Mouse (Mus musculus) MEL (cell line): Measurements from ENCODE around the gene Tab2. TPM values are rescaled to one million over a fixed set of nuclear protein-coding genes. Genes with fewer than 3 reads are reported as not detected.

Experiments used
- DNase-seq: peaks from one replicate; pipeline ENCODE4 v3.0.0; 2011; ENCODE audit warnings: low read depth, low spot score
- H3K27ac ChIP-seq: 2 replicates; pipeline ENCODE4 v1.5.1; 2012; ENCODE audit warnings: low read depth, mild to moderate bottlenecking, control low read depth, low read length, moderate library complexity; ENCODE audit not compliant: control insufficient read depth
- H3K27me3 ChIP-seq, 2 experiments: fragments of 150-350 bp in 1 of 2; sonication (generic) in 1 of 2; 2 replicates each; pipeline ENCODE4 v1.6.1; 2012; ENCODE audit warnings: low read length in 2 of 2, mild to moderate bottlenecking in 2 of 2, improper control_type of control experiment in 1 of 2, moderate library complexity in 1 of 2; ENCODE audit not compliant: insufficient read depth in 2 of 2, control insufficient read depth in 1 of 2
- H3K36me3 ChIP-seq, 2 experiments: 2 replicates each; pipeline ENCODE4 v1.6.1; 2012 to 2014; ENCODE audit warnings: low read length in 2 of 2, improper control_type of control experiment in 1 of 2, inconsistent platforms in 1 of 2, mild to moderate bottlenecking in 1 of 2; ENCODE audit not compliant: insufficient read depth in 2 of 2, control insufficient read depth in 1 of 2
- H3K4me1 ChIP-seq, 2 experiments: fragments of 150-350 bp in 1 of 2; sonication (generic) in 1 of 2; 2 replicates each; pipeline ENCODE4 v1.6.1; 2012; ENCODE audit warnings: low read length in 2 of 2, improper control_type of control experiment in 1 of 2, mild to moderate bottlenecking in 1 of 2; ENCODE audit not compliant: insufficient read depth in 2 of 2, control insufficient read depth in 1 of 2
- H3K4me3 ChIP-seq, 2 experiments: fragments of 150-350 bp in 1 of 2; sonication (generic) in 1 of 2; 2 replicates each; pipeline ENCODE4 v1.5.1; 2012; ENCODE audit warnings: low read depth in 2 of 2, low read length in 2 of 2, mild to moderate bottlenecking in 2 of 2, moderate library complexity in 2 of 2, control low read depth in 1 of 2, improper control_type of control experiment in 1 of 2; ENCODE audit not compliant: control insufficient read depth in 1 of 2, insufficient read depth in 1 of 2
- H3K79me2 ChIP-seq: 2 replicates; pipeline ENCODE4 v1.6.1; 2012; ENCODE audit warnings: mild to moderate bottlenecking, low read length, moderate library complexity; ENCODE audit not compliant: control insufficient read depth, poor library complexity, insufficient read depth
- H3K9ac ChIP-seq: 2 replicates; pipeline ENCODE4 v1.6.1; 2012; ENCODE audit warnings: low read depth, mild to moderate bottlenecking, control low read depth, low read length, moderate library complexity; ENCODE audit not compliant: control insufficient read depth, poor library complexity, severe bottlenecking
- H3K9me3 ChIP-seq: fragments of 150-350 bp; sonication (generic); replicated peaks from 2 replicates; pipeline ENCODE4 v1.6.1; 2012; ENCODE audit warnings: mild to moderate bottlenecking, low read length, improper control_type of control experiment, moderate library complexity; ENCODE audit not compliant: insufficient read depth
- BHLHE40 ChIP-seq: IDR thresholded peaks from 2 replicates; pipeline ENCODE4 v1.6.1; 2012; ENCODE audit warnings: low read depth, mild to moderate bottlenecking, inconsistent platforms, low read length, improper control_type of control experiment, borderline replicate concordance
- CHD2 ChIP-seq: IDR thresholded peaks from 2 replicates; pipeline ENCODE4 v1.6.1; 2011; ENCODE audit warnings: low read length, improper control_type of control experiment
- GABPA ChIP-seq: IDR thresholded peaks from 2 replicates; pipeline ENCODE4 v1.6.1; 2012; ENCODE audit warnings: low read depth, mild to moderate bottlenecking, inconsistent platforms, low read length, improper control_type of control experiment, moderate library complexity
- GATA1 ChIP-seq: IDR thresholded peaks from 2 replicates; pipeline ENCODE4 v1.6.1; 2011; ENCODE audit warnings: low read depth, low read length, improper control_type of control experiment
- JUND ChIP-seq: IDR thresholded peaks from 2 replicates; pipeline ENCODE4 v1.6.1; 2011; ENCODE audit warnings: low read depth, mild to moderate bottlenecking, improper control_type of control experiment, low read length
- MAFK ChIP-seq: IDR thresholded peaks from 2 replicates; pipeline ENCODE4 v1.6.1; 2011; ENCODE audit warnings: low read depth, mild to moderate bottlenecking, low read length, improper control_type of control experiment, borderline replicate concordance
- MAX ChIP-seq: IDR thresholded peaks from 2 replicates; pipeline ENCODE4 v1.6.1; 2011; ENCODE audit warnings: low read length, improper control_type of control experiment
- MEF2A ChIP-seq: IDR thresholded peaks from 2 replicates; pipeline ENCODE4 v1.6.1; 2014; ENCODE audit warnings: low read depth, mild to moderate bottlenecking, inconsistent platforms, low read length, improper control_type of control experiment; ENCODE audit not compliant: poor library complexity, insufficient replicate concordance, severe bottlenecking; ENCODE audit errors: extremely low read depth
- MXI1 ChIP-seq: IDR thresholded peaks from 2 replicates; pipeline ENCODE4 v1.6.1; 2011; ENCODE audit warnings: mild to moderate bottlenecking, low read depth, low read length, improper control_type of control experiment
- MYC ChIP-seq: IDR thresholded peaks from 2 replicates; pipeline ENCODE4 v1.6.1; 2011; ENCODE audit warnings: low read depth, mild to moderate bottlenecking, low read length, improper control_type of control experiment, moderate library complexity
- NELFE ChIP-seq: IDR thresholded peaks from 2 replicates; pipeline ENCODE4 v1.6.1; 2011; ENCODE audit warnings: low read depth, low read length, improper control_type of control experiment
- POLR2A ChIP-seq, 2 experiments: IDR thresholded peaks; 2 replicates each; pipeline ENCODE4 v1.6.1; 2011 to 2012; ENCODE audit warnings: low read length in 2 of 2, mild to moderate bottlenecking in 2 of 2, control low read depth in 1 of 2, improper control_type of control experiment in 1 of 2, low read depth in 1 of 2, moderate library complexity in 1 of 2; ENCODE audit not compliant: control insufficient read depth in 1 of 2, insufficient read depth in 1 of 2, poor library complexity in 1 of 2
- POLR2AphosphoS2 ChIP-seq: IDR thresholded peaks from 2 replicates; pipeline ENCODE4 v1.6.1; 2011; ENCODE audit warnings: low read length, improper control_type of control experiment
- RAD21 ChIP-seq: IDR thresholded peaks from 2 replicates; pipeline ENCODE4 v1.6.1; 2011; ENCODE audit warnings: mild to moderate bottlenecking, low read depth, low read length, improper control_type of control experiment
- SMC3 ChIP-seq: IDR thresholded peaks from 2 replicates; pipeline ENCODE4 v1.6.1; 2011; ENCODE audit warnings: low read depth, low read length, improper control_type of control experiment
- TAL1 ChIP-seq: IDR thresholded peaks from 2 replicates; pipeline ENCODE4 v1.6.1; 2012; ENCODE audit warnings: mild to moderate bottlenecking, inconsistent platforms, low read length, moderate library complexity, mixed read lengths
- USF1 ChIP-seq: IDR thresholded peaks from 2 replicates; pipeline ENCODE4 v1.6.1; 2014; ENCODE audit warnings: low read depth, mild to moderate bottlenecking, inconsistent platforms, low read length, improper control_type of control experiment, moderate library complexity
- polyA plus RNA-seq, 2 experiments: library from polyadenylated mRNA; stranded (reverse) in 1 of 2; unstranded in 1 of 2; fragments of >175 nt in 1 of 2; fragments of >200 nt in 1 of 2; gene quantifications; 2 replicates each; pipeline versions ENCODE4 v1.2.1 to v1.2.4; 2012; ENCODE audit warnings: low replicate concordance in 2 of 2, low read depth in 1 of 2; ENCODE audit not compliant: insufficient read length in 2 of 2, insufficient read depth in 1 of 2, missing spikeins in 1 of 2
- total RNA-seq: library from RNA; depleted of rRNA; stranded (reverse); fragments of 300-350 nt; gene quantifications from 2 replicates; pipeline ENCODE4 v1.2.3, GENCODE M21; 2012

Gene Tab2
- total and polyA plus RNA-seq, 3 experiments = 21.6 to 101 (median 70.5) TPM

DNA sequence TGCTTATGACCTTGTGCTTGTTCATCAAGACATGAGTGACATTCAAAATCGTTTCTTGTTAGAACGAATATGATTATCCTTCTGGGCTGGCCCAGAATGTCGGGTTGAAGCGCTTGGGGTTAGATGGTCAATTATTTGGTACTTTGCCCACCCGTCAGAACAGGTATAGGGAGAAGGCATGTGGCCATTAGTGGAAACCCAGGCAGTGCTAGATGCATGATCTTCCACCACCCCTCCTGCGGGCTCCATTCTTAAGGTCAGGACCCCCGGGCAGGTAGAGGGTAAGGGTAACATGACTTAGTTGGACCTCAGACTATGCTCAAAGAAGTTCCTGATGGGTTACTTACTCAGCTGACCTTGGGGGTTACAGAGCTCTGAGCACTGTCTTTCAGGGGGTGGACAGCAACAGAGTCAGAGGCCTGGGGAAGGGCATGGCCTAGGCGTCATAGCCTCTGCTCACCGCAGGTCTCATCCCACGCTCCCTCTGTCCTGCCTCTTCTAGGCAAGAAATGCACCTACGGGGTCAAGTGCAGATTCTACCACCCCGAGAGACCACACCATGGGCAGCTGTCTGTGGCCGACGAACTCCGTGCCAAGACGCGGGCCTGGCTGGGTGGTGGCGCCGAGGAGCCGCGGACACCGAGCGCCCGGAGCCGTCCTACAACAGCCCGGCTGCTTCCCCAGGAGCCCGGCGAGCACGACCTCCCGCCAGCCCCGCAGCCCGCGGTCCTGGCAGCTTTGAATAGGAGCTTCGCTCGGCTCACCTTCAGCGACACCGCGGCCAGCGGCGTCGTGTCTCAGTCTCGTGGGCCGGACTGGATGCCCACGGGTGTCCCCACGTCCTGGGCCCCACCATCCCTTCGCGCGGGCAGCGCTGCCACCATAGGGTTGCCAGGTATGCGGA, 89.0 kb downstream of the Tab2 start:
- Histone ChIP-seq H3K9me3 (no peaks in the 10 kb centered on the region), H3K79me2 (no peaks in the 10 kb centered on the region), H3K4me1 (no peaks in the 10 kb centered on the region), H3K27me3 (no peaks in the 10 kb centered on the region), H3K27ac (no peak overlapping the region), H3K36me3 (no peaks in the 10 kb centered on the region), H3K9ac (no peak overlapping the region), H3K4me3 (no peak overlapping the region)
- no peak for DNase-seq
- no peak for TF ChIP-seq POLR2AphosphoS2

DNA sequence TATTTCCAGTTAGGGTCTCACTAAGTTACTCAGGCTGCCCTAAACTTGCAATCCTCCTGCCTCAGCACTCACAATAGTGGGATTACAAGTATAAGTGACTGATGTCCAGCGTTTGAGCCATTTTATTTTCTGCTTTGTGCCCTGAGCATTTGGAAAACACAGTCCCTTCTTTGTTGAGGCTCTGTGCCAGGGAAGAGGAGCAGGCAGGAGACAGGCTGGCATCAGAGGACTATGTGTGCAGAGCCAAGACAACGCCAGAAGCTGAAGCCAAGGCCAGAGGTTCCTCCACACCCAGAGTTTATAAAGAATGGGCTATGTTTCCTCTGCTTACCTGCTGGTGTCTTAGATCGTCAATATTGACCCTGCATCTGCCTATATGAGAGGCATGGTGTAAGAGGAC, 91.2 kb downstream of the Tab2 start:
- no peak for DNase-seq
- no peaks in the 10 kb centered on the region for H3K27me3 ChIP-seq
- no peaks in the 10 kb centered on the region for H3K79me2 ChIP-seq
- no peaks in the 10 kb centered on the region for H3K36me3 ChIP-seq
- no peaks in the 10 kb centered on the region for H3K4me1 ChIP-seq
- H3K27ac ChIP-seq = no peak overlapping the region
- no peak for TF ChIP-seq POLR2A (IDR thresholded peaks at IDR 0.05; ENCODE audit: control insufficient read depth in 1 of 2, insufficient read depth in 1 of 2, low read depth in 1 of 2, low read length in 2 of 2, poor library complexity in 1 of 2)
- no peak for TF ChIP-seq POLR2AphosphoS2
- TF ChIP-seq GATA1 = no peak
- no peak for TF ChIP-seq SMC3
- TF ChIP-seq CHD2 = no peak
- TF ChIP-seq MAFK = no peak
- TF ChIP-seq USF1 = no peak
- TF ChIP-seq GABPA = no peak
- no peak for TF ChIP-seq MAX
- no peak for TF ChIP-seq TAL1
- no peak for TF ChIP-seq RAD21
- no peak for TF ChIP-seq NELFE
- no peak for TF ChIP-seq BHLHE40
- TF ChIP-seq MXI1 = no peak
- TF ChIP-seq MYC = no peak
- TF ChIP-seq MEF2A = no peak
- no peak for TF ChIP-seq JUND
- H3K9ac ChIP-seq = no peak overlapping the region
- no peaks in the 10 kb centered on the region for H3K9me3 ChIP-seq
- H3K4me3 ChIP-seq = no peak overlapping the region
